Mouse (Mus musculus): ENCODE data around the gene Stac3.

- TF ChIP-seq ZKSCAN1 (IDR thresholded peaks at IDR 0.05; ENCODE audit: borderline replicate concordance, low read depth, low read length) (no peak), GABPA (IDR thresholded peaks at IDR 0.05; ENCODE audit: insufficient replicate concordance, low read depth, low read length) (no peak), ZNF384 (IDR thresholded peaks at IDR 0.05; ENCODE audit: low read depth, low read length) (no peak), EP300 (IDR thresholded peaks at IDR 0.05; ENCODE audit: low read length) (no peak), CTCF (conservative IDR thresholded peaks at IDR 0.05 in 1 of 2, IDR thresholded peaks at IDR 0.05 in 1 of 2; ENCODE audit: low read depth in 2 of 2, low read length in 2 of 2) (no peak), MAX (IDR thresholded peaks at IDR 0.05; ENCODE audit: low read length) (no peak), POLR2AphosphoS2 (IDR thresholded peaks at IDR 0.05; ENCODE audit: low read depth, low read length) (no peak), RCOR1 (conservative IDR thresholded peaks at IDR 0.05; ENCODE audit: low read depth, low read length) (no peak)
Measured at GRCm38 (mm10) chr10:127517941-127518340, 16.5 kb downstream of the Stac3 start.
